23 mouse cellular contexts compared by ENCODE assay signal in the genomic region with DNA sequence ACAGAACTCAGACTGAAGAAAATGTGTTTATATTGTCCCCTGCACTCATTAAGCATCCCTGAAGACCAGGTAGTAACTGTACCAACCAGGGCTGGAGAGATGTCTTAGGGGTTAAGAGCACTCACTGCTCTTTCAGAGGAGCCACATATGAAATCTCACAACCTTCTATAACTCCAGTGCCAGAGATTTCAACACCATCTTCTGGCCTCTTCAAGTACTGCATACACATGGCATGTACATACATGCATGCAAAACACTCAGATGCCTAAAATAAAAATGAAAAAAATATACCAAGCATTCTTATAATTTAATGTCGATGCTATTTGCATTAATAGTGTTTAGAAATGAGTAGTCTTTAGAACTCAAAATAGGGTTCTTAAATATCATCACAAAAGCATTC.
DNase-seq lines count a peak whose midpoint lies in the region; ATAC-seq and TF ChIP-seq lines count a peak whose summit lies in the region.
"Had no signal": no experiment of that assay in that cellular context is flagged by ENCODE, and none has a peak within 500 bp of the region (broad histone marks: within the 10 kb centered on the region; RNA-seq: fewer than 3 reads in every experiment).

No protein-coding gene starts in this region.

- H3K27ac ChIP-seq in hindbrain, postnatal 0 days = no peak overlapping the region
- no peak overlapping the region for H3K27ac ChIP-seq in hindbrain, embryonic 13.5 days
- H3K27ac ChIP-seq in lung, embryonic 14.5 days (ENCODE audit: low read depth) = no peak overlapping the region
- H3K27ac ChIP-seq in stomach, postnatal 0 days (replicated peaks) = no peak overlapping the region
- H3K27ac ChIP-seq: forebrain, embryonic 10.5 days; forebrain, embryonic 13.5 days; heart, adult 2 months; heart, embryonic 10.5 days; heart, embryonic 13.5 days; hindbrain, embryonic 15.5 days had no signal

- H3K9ac ChIP-seq in hindbrain, postnatal 0 days (replicated peaks; ENCODE audit: low read length) = no peak overlapping the region
- no peak overlapping the region for H3K9ac ChIP-seq in hindbrain, embryonic 13.5 days
- no peak overlapping the region for H3K9ac ChIP-seq in lung, embryonic 14.5 days
- H3K9ac ChIP-seq in stomach, postnatal 0 days (ENCODE audit: low read length) = no peak overlapping the region
- H3K9ac ChIP-seq: forebrain, embryonic 13.5 days; heart, embryonic 13.5 days; hindbrain, embryonic 15.5 days had no signal

- H3K4me1 ChIP-seq in hindbrain, postnatal 0 days (ENCODE audit: insufficient read depth, low read length) = no peaks in the 10 kb centered on the region
- H3K4me1 ChIP-seq in hindbrain, embryonic 13.5 days (replicated peaks) = no peaks in the 10 kb centered on the region
- H3K4me1 ChIP-seq in lung, embryonic 14.5 days (ENCODE audit: insufficient read depth) = no peaks in the 10 kb centered on the region
- no peaks in the 10 kb centered on the region for H3K4me1 ChIP-seq in stomach, postnatal 0 days (replicated peaks; ENCODE audit: control insufficient read depth, insufficient read depth)

- H3K27me3 ChIP-seq in hindbrain, postnatal 0 days (ENCODE audit: insufficient read depth, low read length) = no peaks in the 10 kb centered on the region
- H3K27me3 ChIP-seq in hindbrain, embryonic 13.5 days = no peaks in the 10 kb centered on the region
- H3K27me3 ChIP-seq in lung, embryonic 14.5 days (ENCODE audit: insufficient read depth, low read length) = no peaks in the 10 kb centered on the region
- no peaks in the 10 kb centered on the region for H3K27me3 ChIP-seq in stomach, postnatal 0 days (ENCODE audit: control insufficient read depth, insufficient read depth, low read length)
- H3K27me3 ChIP-seq: forebrain, embryonic 13.5 days; heart, embryonic 13.5 days; hindbrain, embryonic 15.5 days had no signal

- H3K9me3 ChIP-seq in hindbrain, postnatal 0 days (ENCODE audit: low read length) = no peaks in the 10 kb centered on the region
- H3K9me3 ChIP-seq in hindbrain, embryonic 13.5 days = no peaks in the 10 kb centered on the region
- H3K9me3 ChIP-seq in lung, embryonic 14.5 days (ENCODE audit: low read depth, low read length) = no peaks in the 10 kb centered on the region
- H3K9me3 ChIP-seq in stomach, postnatal 0 days (ENCODE audit: control insufficient read depth, low read length) = no peaks in the 10 kb centered on the region
- H3K9me3 ChIP-seq: forebrain, embryonic 10.5 days; forebrain, embryonic 13.5 days; heart, embryonic 10.5 days; heart, embryonic 13.5 days; hindbrain, embryonic 15.5 days had no signal

- no peak overlapping the region for H3K4me3 ChIP-seq in hindbrain, postnatal 0 days (ENCODE audit: low read length)
- no peak overlapping the region for H3K4me3 ChIP-seq in hindbrain, embryonic 13.5 days
- no peak overlapping the region for H3K4me3 ChIP-seq in lung, embryonic 14.5 days (ENCODE audit: low read depth, low read length)
- H3K4me3 ChIP-seq in stomach, postnatal 0 days (ENCODE audit: low read depth, low read length) = no peak overlapping the region
- H3K4me3 ChIP-seq: forebrain, embryonic 10.5 days; forebrain, embryonic 13.5 days; heart, adult 2 months; heart, embryonic 10.5 days; heart, embryonic 13.5 days; hindbrain, embryonic 15.5 days had no signal

- no peak for DNase-seq in hindbrain, postnatal 0 days (ENCODE audit: low spot score)
- no peak for DNase-seq in lung, embryonic 14.5 days
- no peak for DNase-seq in lung, adult 18-20 months
- peak; percentile 37 for DNase-seq in thymus, postnatal 0 days (ENCODE audit: low spot score)
- DNase-seq in thymus, postnatal 36 days = no peak
- DNase-seq in stomach, postnatal 0 days (ENCODE audit: low spot score) = no peak
- DNase-seq: adrenal gland, adult 2 months; adrenal gland, postnatal 14 days; B cell, adult 2 months; cerebellum, adult 11 months; cerebellum, adult 2 months; gastrocnemius, postnatal 10 days; gastrocnemius, postnatal 36 days; heart, adult 2 months; heart, postnatal 14 days; heart, postnatal 4 days had no signal

- 93% methylated on average over 1 of the region's 1 CpGs for WGBS in hindbrain, postnatal 0 days
- 92% methylated on average over 1 of the region's 1 CpGs for WGBS in hindbrain, embryonic 13.5 days
- WGBS in lung, embryonic 14.5 days = 81% methylated on average over 1 of the region's 1 CpGs
- 81% methylated on average over 1 of the region's 1 CpGs for WGBS in stomach, postnatal 0 days

- H3K4me2 ChIP-seq in hindbrain, postnatal 0 days (ENCODE audit: low read depth, low read length) = no peak overlapping the region
- H3K4me2 ChIP-seq in hindbrain, embryonic 13.5 days = no peak overlapping the region
- no peak overlapping the region for H3K4me2 ChIP-seq in lung, embryonic 14.5 days
- H3K4me2 ChIP-seq in stomach, postnatal 0 days (replicated peaks; ENCODE audit: low read depth) = no peak overlapping the region
- H3K4me2 ChIP-seq: forebrain, embryonic 13.5 days; heart, embryonic 13.5 days; hindbrain, embryonic 15.5 days had no signal

- no peaks in the 10 kb centered on the region for H3K36me3 ChIP-seq in hindbrain, postnatal 0 days (ENCODE audit: insufficient read depth, low read length)
- H3K36me3 ChIP-seq in hindbrain, embryonic 13.5 days = no peaks in the 10 kb centered on the region
- no peaks in the 10 kb centered on the region for H3K36me3 ChIP-seq in lung, embryonic 14.5 days (ENCODE audit: insufficient read depth)
- no peaks in the 10 kb centered on the region for H3K36me3 ChIP-seq in stomach, postnatal 0 days (ENCODE audit: control insufficient read depth, insufficient read depth, low read length)
- H3K36me3 ChIP-seq: forebrain, embryonic 10.5 days; heart, embryonic 10.5 days; heart, embryonic 13.5 days; hindbrain, embryonic 15.5 days had no signal

- peak; percentile 37 for TF ChIP-seq CTCF in hindbrain, postnatal 0 days (IDR thresholded peaks at IDR 0.05; ENCODE audit: low read depth)
- 0 out of 2 replicates have a peak, but pooled peaks have one; percentile 3 for TF ChIP-seq CTCF in lung, embryonic 14.5 days (IDR thresholded peaks at IDR 0.05; ENCODE audit: low read depth)
- peak; percentile 35 for TF ChIP-seq CTCF in stomach, postnatal 0 days (IDR thresholded peaks at IDR 0.05; ENCODE audit: low read depth)

- TF ChIP-seq EP300 in stomach, postnatal 0 days (optimal IDR thresholded peaks at IDR 0.05) = no peak

- ATAC-seq in hindbrain, postnatal 0 days = no peak
- ATAC-seq in hindbrain, embryonic 13.5 days (ENCODE audit: low FRiP score) = no peak
- no peak for ATAC-seq in lung, embryonic 14.5 days (ENCODE audit: insufficient read depth)
- no peak for ATAC-seq in stomach, postnatal 0 days (ENCODE audit: low FRiP score, low TSS enrichment)
- ATAC-seq: forebrain, embryonic 13.5 days; forebrain, embryonic 16.5 days had no signal
